Mouse (Mus musculus): ENCODE data around the gene Gm45783. TPM values are rescaled to one million over a fixed set of nuclear protein-coding genes. Genes with fewer than 3 reads are reported as not detected.
"Not testable (repeated sequence)": the region's sequence is repeated elsewhere in the genome, so short reads cannot be mapped to it uniquely, and the experiment has no call there.

Gene Gm45783
- under 1 TPM in 1 of 2 experiments, not detected in 1; 0.81 TPM for total RNA-seq (2021)
- long read RNA-seq, experiment 1 = 0 reads
- long read RNA-seq, experiment 2, partial matches to known transcripts = 0 of 2 reads
- long read RNA-seq, experiment 2, other reads (novel, unspliced or antisense) = 2 of 2 reads

DNA sequence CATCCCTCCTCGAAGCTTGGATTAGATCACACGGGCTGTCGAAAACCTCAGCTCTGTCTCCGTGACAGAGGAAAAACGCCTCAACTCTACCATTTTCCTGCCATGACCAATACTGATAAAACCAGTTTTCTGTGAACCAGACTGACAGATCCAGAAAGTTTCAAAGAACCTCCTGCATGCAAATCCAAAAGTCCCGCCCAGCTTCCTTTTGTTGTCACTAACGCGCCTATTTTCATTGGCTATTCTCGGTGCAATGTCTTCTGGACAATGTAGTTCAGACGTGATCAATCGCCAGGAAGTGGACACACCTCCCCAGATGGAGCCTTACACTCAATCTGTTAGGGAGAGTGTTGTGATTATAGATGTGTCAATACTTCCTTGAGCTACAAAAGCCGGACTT is at the start of gene Gm45783:
Gm45783 (minus strand) TSS at position 143 of the 400 bp plus-strand sequence.
- not testable (repeated sequence) for DNase-seq (ENCODE audit: low spot score in 2 of 2)

DNA sequence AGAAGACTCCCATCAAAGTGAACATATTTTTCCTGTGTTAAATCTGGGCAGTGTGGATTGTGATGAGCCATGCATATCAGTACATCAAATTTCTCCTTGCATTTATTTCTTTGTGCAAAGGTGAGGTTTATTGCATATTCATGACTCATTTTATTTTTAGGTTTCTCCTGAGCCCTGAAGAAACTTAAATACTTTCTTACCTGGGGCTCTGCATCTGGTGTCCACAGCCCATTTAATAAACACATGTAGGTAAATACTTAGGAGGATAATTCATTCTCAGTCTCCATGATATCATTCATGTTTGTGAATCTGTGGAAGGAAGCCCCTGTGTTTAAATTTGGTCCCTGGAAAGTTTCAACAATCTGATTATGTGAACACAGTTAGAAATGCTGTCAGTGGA is 25.2 kb upstream of the Gm45783 start, which contains the start of gene Vmn2r31:
Vmn2r31 (minus strand) TSS at position 101 of the 400 bp plus-strand sequence.
- DNase-seq (ENCODE audit: low spot score in 2 of 2) = not testable (repeated sequence)

GRCm38 (mm10) chr7:7337509-7337908 is 36.9 kb downstream of the Gm45783 start, which contains the start of gene Vmn2r30:
Gene Vmn2r30, minus strand, starts transcription at chr7:7337609.
- DNase-seq (ENCODE audit: low spot score in 2 of 2) = not testable (repeated sequence)

- peak; percentile 56 to 63 for DNase-seq (ENCODE audit: low spot score in 2 of 2)
These were observed 78.8 kb downstream of the Gm45783 start for GRCm38 (mm10) chr7:7295595-7295994.

Small RNA genes within 50 kb of the gene (microRNA-seq; reads per million reads assigned to microRNA genes)
- 16.2 to 23.0 reads per million in 2 experiments for gene Mir5620

Other genes with a start within 250 kb of the Gm45783 start
- 1 to 10 TPM; 2.6 to 2.9 TPM for gene Zfp773, start 237.8 kb downstream of the Gm45783 start, total RNA-seq (2021)
- 1 to 10 TPM; 7.2 to 8.8 TPM for gene Zfp418, start 203.2 kb downstream of the Gm45783 start, total RNA-seq (2021)
- 10 to 100 TPM in 1 of 2 experiments, 1 to 10 TPM in 1; 8.2 to 10.1 TPM for gene Zfp772, start 164.6 kb downstream of the Gm45783 start, total RNA-seq (2021)
- 1 to 10 TPM; 1.6 to 2.0 TPM for gene Vmn2r29, start 127.2 kb downstream of the Gm45783 start, total RNA-seq (2021)
- 10 to 100 TPM; 12.3 to 13.2 TPM for gene Gm45844, start 96.3 kb downstream of the Gm45783 start, total RNA-seq (2021)
- gene Clcn4, start 73.7 kb downstream of the Gm45783 start, total RNA-seq (2021) = 100 to 1,000 TPM; 130 to 139 TPM
- under 1 TPM; 0.12 to 0.19 TPM for gene Vmn2r30, start 37.0 kb downstream of the Gm45783 start, total RNA-seq (2021)
- gene Vmn2r31, start 25.1 kb upstream of the Gm45783 start, total RNA-seq (2021) = under 1 TPM in 1 of 2 experiments, not detected in 1; 0.05 TPM
- gene Vmn2r32, start 105.4 kb upstream of the Gm45783 start, total RNA-seq (2021) = not detected
- gene Vmn2r33, start 192.2 kb upstream of the Gm45783 start, total RNA-seq (2021) = not detected